Mouse (Mus musculus) megakaryocyte, embryonic 14.5 days (primary cell): ENCODE results near the gene Pdia5.

ENCODE experiments used
- FLI1 ChIP-seq: IDR thresholded peaks from 2 replicates; pipeline ENCODE4 v1.6.1; 2012; ENCODE audit warnings: low read length, inconsistent platforms, mixed read lengths
- GATA1 ChIP-seq: IDR thresholded peaks from 3 replicates; pipeline ENCODE4 v1.6.1; 2012; ENCODE audit warnings: mixed read lengths, low read length, inconsistent platforms, borderline replicate concordance

DNA sequence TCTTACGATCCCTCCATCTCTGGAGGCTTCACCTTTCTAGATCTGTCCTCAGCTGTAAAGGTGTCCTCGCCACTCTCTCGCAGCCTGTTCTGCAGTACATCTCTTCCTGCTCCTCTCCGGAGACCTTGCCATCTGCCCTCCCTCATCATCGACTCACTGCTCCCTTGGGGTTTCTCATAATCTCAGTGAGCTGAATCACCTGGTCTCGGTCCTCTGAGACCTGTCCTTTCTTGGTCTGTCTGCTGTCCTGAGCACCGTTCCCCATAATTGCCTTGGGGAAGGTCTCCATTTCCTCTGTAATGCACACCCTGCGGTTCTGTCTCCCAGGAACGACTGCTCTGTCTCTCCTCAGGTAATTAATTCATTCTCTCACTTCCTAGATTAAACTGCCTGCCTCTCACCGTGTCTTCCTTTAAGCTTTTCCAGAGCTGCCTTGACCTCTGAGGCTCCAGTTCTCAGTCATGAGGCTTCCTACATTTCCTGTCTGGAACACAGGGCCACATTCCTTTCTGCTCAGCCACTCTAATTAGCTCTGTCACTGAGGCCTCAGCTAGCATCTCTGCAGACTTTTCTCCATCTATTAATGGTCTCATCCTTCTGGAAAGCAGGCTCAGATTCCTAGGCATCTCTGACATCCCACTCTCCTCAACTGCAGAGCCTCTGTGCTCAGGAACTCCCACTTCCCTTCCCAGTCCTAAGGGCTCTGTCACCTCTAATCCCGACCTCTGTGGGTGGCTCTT, 18.8 kb upstream of the Pdia5 start:
- TF ChIP-seq FLI1 (no peak), GATA1 (no peak)
